Comparison of ENCODE assay signal across 8 mouse cellular contexts in the genomic region with DNA sequence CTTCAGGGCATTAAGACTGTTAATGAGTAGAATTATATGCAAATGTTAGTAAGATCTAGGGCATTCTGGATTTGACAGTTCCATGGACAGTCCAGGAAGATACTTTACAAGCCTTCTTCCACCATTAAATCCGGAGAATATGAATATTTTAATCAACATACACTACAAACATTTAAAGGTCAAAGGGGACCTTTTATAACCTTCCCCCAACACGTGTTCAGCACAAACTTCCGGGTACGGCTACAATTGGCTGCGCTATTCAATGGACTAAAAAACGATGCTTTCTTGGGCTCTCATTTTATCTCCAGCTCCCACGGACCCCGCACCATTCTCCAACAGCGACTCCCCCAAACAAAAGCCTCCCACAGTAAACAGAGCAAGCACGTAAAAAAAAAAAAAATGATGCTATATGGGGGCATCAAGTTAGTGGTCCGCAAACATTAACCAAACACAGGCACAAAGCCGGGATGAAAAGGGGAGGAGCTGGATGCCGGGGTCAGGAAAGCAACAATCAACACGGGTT. TPM values are rescaled to one million over a fixed set of nuclear protein-coding genes. Genes with fewer than 3 reads are reported as not detected.
DNase-seq lines count a peak whose midpoint lies in the region; ATAC-seq and TF ChIP-seq lines count a peak whose summit lies in the region.

No protein-coding gene starts in this region.

- no peak for ATAC-seq in embryonic facial prominence, embryonic 15.5 days (ENCODE audit: insufficient number of reproducible peaks, low FRiP score, low TSS enrichment, low read depth)
- no peak for ATAC-seq in kidney, postnatal 0 days (replicated peaks; ENCODE audit: low FRiP score, low read depth)
- ATAC-seq in midbrain, embryonic 14.5 days (ENCODE audit: low FRiP score, low TSS enrichment), result no peak

- TF ChIP-seq CTCF in kidney, postnatal 0 days (IDR thresholded peaks at IDR 0.05; ENCODE audit: low read depth), result no peak

- no peaks in the 10 kb centered on the region for H3K9me3 ChIP-seq in embryonic facial prominence, embryonic 15.5 days (replicated peaks)
- no peaks in the 10 kb centered on the region for H3K9me3 ChIP-seq in kidney, postnatal 0 days (replicated peaks; ENCODE audit: low read length)
- H3K9me3 ChIP-seq in midbrain, embryonic 14.5 days (ENCODE audit: control insufficient read depth, low read length), result no peaks in the 10 kb centered on the region

- peak overlapping the region; percentile 87; the same call in 1 of the 2 replicates for H3K27ac ChIP-seq in embryonic facial prominence, embryonic 15.5 days (replicated peaks)
- H3K27ac ChIP-seq in kidney, postnatal 0 days, result peak overlapping the region; percentile 92
- H3K27ac ChIP-seq in midbrain, embryonic 14.5 days (replicated peaks; ENCODE audit: low read depth, low read length), result 0 out of 2 replicates have a peak overlapping the region, but pooled peaks have one; percentile 94

- H3K4me1 ChIP-seq in embryonic facial prominence, embryonic 15.5 days, result peaks cover 15% of the 10 kb centered on the region
- no peaks in the 10 kb centered on the region for H3K4me1 ChIP-seq in kidney, postnatal 0 days (replicated peaks; ENCODE audit: insufficient read depth, low read length)
- peaks cover 7% of the 10 kb centered on the region for H3K4me1 ChIP-seq in midbrain, embryonic 14.5 days (ENCODE audit: control insufficient read depth, insufficient read depth, low read length)

- peak overlapping the region; percentile 88 for H3K4me2 ChIP-seq in embryonic facial prominence, embryonic 15.5 days (replicated peaks)
- H3K4me2 ChIP-seq in kidney, postnatal 0 days (ENCODE audit: low read length), result peak overlapping the region; percentile 90
- peak overlapping the region; percentile 86 for H3K4me2 ChIP-seq in midbrain, embryonic 14.5 days (ENCODE audit: low read length)

- H3K4me3 ChIP-seq in embryonic facial prominence, embryonic 15.5 days (replicated peaks), result peak overlapping the region; percentile 100
- H3K4me3 ChIP-seq in kidney, postnatal 0 days (replicated peaks; ENCODE audit: low read depth, low read length), result peak overlapping the region; percentile 99
- H3K4me3 ChIP-seq in midbrain, embryonic 14.5 days (replicated peaks; ENCODE audit: low read depth, low read length), result peak overlapping the region; percentile 97

- H3K36me3 ChIP-seq in embryonic facial prominence, embryonic 15.5 days, result peaks cover 7% of the 10 kb centered on the region
- no peaks in the 10 kb centered on the region for H3K36me3 ChIP-seq in kidney, postnatal 0 days (ENCODE audit: insufficient read depth, low read length)
- H3K36me3 ChIP-seq in midbrain, embryonic 14.5 days (ENCODE audit: control insufficient read depth, insufficient read depth, low read length), result no peaks in the 10 kb centered on the region

- peak; percentile 46 for DNase-seq in adrenal gland, postnatal 10 days
- DNase-seq in adrenal gland, postnatal 36 days, result no peak
- peak; percentile 55 for DNase-seq in CD4-positive helper T cell, adult 2 months (ENCODE audit: low read depth, low spot score)
- peak; percentile 45 for DNase-seq in kidney, postnatal 0 days (ENCODE audit: low spot score)
- DNase-seq in midbrain, embryonic 14.5 days, result peak; percentile 26
- no peak for DNase-seq in frontal cortex, postnatal 36 days (ENCODE audit: low spot score in 2 of 2)
- no peak for DNase-seq in right cerebral cortex, postnatal 4 days

- WGBS in embryonic facial prominence, embryonic 15.5 days, result 2% methylated on average over 14 of the region's 14 CpGs
- 2% methylated on average over 14 of the region's 14 CpGs for WGBS in kidney, postnatal 0 days
- 3% methylated on average over 14 of the region's 14 CpGs for WGBS in midbrain, embryonic 14.5 days

- no peaks in the 10 kb centered on the region for H3K27me3 ChIP-seq in embryonic facial prominence, embryonic 15.5 days
- no peaks in the 10 kb centered on the region for H3K27me3 ChIP-seq in kidney, postnatal 0 days (ENCODE audit: insufficient read depth, low read length)
- no peaks in the 10 kb centered on the region for H3K27me3 ChIP-seq in midbrain, embryonic 14.5 days (ENCODE audit: control insufficient read depth, insufficient read depth, low read length)

- H3K9ac ChIP-seq in embryonic facial prominence, embryonic 15.5 days, result peak overlapping the region; percentile 91
- peak overlapping the region; percentile 95 for H3K9ac ChIP-seq in kidney, postnatal 0 days (ENCODE audit: low read depth, low read length)
- peak overlapping the region; percentile 83 for H3K9ac ChIP-seq in midbrain, embryonic 14.5 days (replicated peaks; ENCODE audit: low read length)

RNA-seq across cellular contexts. Expression of gene Sbno1, which starts 1.5 kb away (rescaled TPM):
- 10 to 100 TPM; 71.7 to 90.6 TPM for total RNA-seq in adrenal gland, postnatal 10 days (2021)
- total RNA-seq in adrenal gland, postnatal 36 days (2021), result 100 to 1,000 TPM in 1 of 2 experiments, 10 to 100 TPM in 1; 84.3 to 100 TPM
- 75.9 and 76.7 TPM in 2 replicates for polyA plus RNA-seq in embryonic facial prominence, embryonic 15.5 days (2015; fragmentation: Nextera tagmentation; extraction: Ambion mirVana)
- 56.2 and 70.6 TPM in 2 replicates for polyA plus RNA-seq in kidney, postnatal 0 days (2015; fragmentation: Nextera tagmentation; extraction: Ambion mirVana)
- polyA plus RNA-seq in midbrain, embryonic 14.5 days (2014; fragmentation: Nextera tagmentation; extraction: Ambion mirVana), result 70.2 and 114 TPM in 2 replicates

RNA-seq across cellular contexts. Expression of gene Kmt5a, which starts 15.5 kb away (rescaled TPM):
- 100 to 1,000 TPM; 105 to 109 TPM for total RNA-seq in adrenal gland, postnatal 10 days (2021)
- 100 to 1,000 TPM; 172 to 188 TPM for total RNA-seq in adrenal gland, postnatal 36 days (2021)
- 71.2 and 72.0 TPM in 2 replicates for polyA plus RNA-seq in embryonic facial prominence, embryonic 15.5 days (2015; fragmentation: Nextera tagmentation; extraction: Ambion mirVana)
- 32.8 and 47.5 TPM in 2 replicates for polyA plus RNA-seq in kidney, postnatal 0 days (2015; fragmentation: Nextera tagmentation; extraction: Ambion mirVana)
- 20.9 and 23.2 TPM in 2 replicates for polyA plus RNA-seq in midbrain, embryonic 14.5 days (2014; fragmentation: Nextera tagmentation; extraction: Ambion mirVana)

RNA-seq across cellular contexts. Expression of gene Rilpl2, which starts 53.9 kb away (rescaled TPM):
- total RNA-seq in adrenal gland, postnatal 10 days (2021), result 10 to 100 TPM; 20.4 to 21.0 TPM
- total RNA-seq in adrenal gland, postnatal 36 days (2021), result 10 to 100 TPM; 21.4 to 23.9 TPM
- polyA plus RNA-seq in embryonic facial prominence, embryonic 15.5 days (2015; fragmentation: Nextera tagmentation; extraction: Ambion mirVana), result 38.0 and 40.2 TPM in 2 replicates
- polyA plus RNA-seq in kidney, postnatal 0 days (2015; fragmentation: Nextera tagmentation; extraction: Ambion mirVana), result 41.9 and 44.7 TPM in 2 replicates
- polyA plus RNA-seq in midbrain, embryonic 14.5 days (2014; fragmentation: Nextera tagmentation; extraction: Ambion mirVana), result 23.1 and 24.5 TPM in 2 replicates

RNA-seq across cellular contexts. Expression of gene Snrnp35, which starts 58.7 kb away (rescaled TPM):
- total RNA-seq in adrenal gland, postnatal 10 days (2021), result 10 to 100 TPM; 16.1 to 18.7 TPM
- total RNA-seq in adrenal gland, postnatal 36 days (2021), result 10 to 100 TPM; 19.4 to 20.5 TPM
- 26.3 and 26.5 TPM in 2 replicates for polyA plus RNA-seq in embryonic facial prominence, embryonic 15.5 days (2015; fragmentation: Nextera tagmentation; extraction: Ambion mirVana)
- polyA plus RNA-seq in kidney, postnatal 0 days (2015; fragmentation: Nextera tagmentation; extraction: Ambion mirVana), result 17.1 and 21.3 TPM in 2 replicates
- polyA plus RNA-seq in midbrain, embryonic 14.5 days (2014; fragmentation: Nextera tagmentation; extraction: Ambion mirVana), result 8.9 and 10.6 TPM in 2 replicates

Comparison
In these comparisons a context has a peak if more than half of its experiments do, and no peak if none do; other contexts are left out.
1. DNase-seq: peak in adrenal gland, postnatal 10 days (single experiment), CD4-positive helper T cell, adult 2 months (single experiment), kidney, postnatal 0 days (single experiment) and midbrain, embryonic 14.5 days (single experiment); none in adrenal gland, postnatal 36 days (0 of 2), frontal cortex, postnatal 36 days (0 of 2) and right cerebral cortex, postnatal 4 days (single experiment).
2. Peak in every context shown above with its lines, with median percentiles within 50 percentile points of each other: H3K27ac ChIP-seq, H3K4me2 ChIP-seq, H3K4me3 ChIP-seq and H3K9ac ChIP-seq.